Mouse (Mus musculus) adrenal gland, postnatal 25 days (tissue): ENCODE measurements around the gene Hdgfl3. TPM values are rescaled to one million over a fixed set of nuclear protein-coding genes. Genes with fewer than 3 reads are reported as not detected.

ENCODE experiments used
- DNase-seq: peaks from one replicate; pipeline ENCODE4 v3.0.0; 2021; ENCODE audit warnings: mixed read lengths
- long read RNA-seq: library from polyadenylated mRNA; stranded (forward); transcript quantifications from one replicate; pipeline ENCODE4 v2.0.0, GENCODE M21; 2021
- total RNA-seq: library from RNA; stranded (reverse); gene quantifications from 2 replicates; pipeline ENCODE4 v1.2.3, GENCODE M21; 2021

The Hdgfl3 gene
- total RNA-seq = 12.4 and 14.2 TPM in 2 replicates
- long read RNA-seq, full-length matches to known transcripts = 5 of 7 reads
- long read RNA-seq, partial matches to known transcripts = 0 of 7 reads
- long read RNA-seq, other reads (novel, unspliced or antisense) = 2 of 7 reads

DNA sequence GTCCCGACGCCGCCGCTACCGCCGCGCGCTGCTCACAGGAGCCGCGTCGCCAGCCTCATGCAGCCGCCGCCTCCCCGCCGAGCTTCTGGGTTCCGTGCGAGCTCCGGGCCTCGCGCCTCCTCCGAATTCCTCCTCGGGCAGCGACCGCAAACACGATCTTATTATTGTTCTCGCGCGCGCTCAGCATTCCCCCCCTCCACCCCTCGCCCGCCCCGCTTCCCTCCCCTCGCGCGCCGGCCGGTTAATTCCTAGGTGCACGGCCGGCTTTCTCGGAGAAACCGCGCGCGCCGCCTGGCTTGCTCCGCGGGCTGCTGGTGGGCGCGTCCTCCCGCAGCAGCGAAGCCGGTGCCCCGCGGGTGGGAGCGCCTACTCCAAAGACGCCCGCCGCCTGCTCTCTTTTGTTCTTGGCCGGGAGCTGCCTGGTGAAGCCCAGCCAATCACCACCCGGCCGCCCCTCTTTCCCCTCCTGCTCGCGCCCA lies at the start of gene Hdgfl3:
Hdgfl3 (minus strand) TSS at position 207 of the 479 bp plus-strand sequence.
- DNase-seq = peak; percentile 83

DNA sequence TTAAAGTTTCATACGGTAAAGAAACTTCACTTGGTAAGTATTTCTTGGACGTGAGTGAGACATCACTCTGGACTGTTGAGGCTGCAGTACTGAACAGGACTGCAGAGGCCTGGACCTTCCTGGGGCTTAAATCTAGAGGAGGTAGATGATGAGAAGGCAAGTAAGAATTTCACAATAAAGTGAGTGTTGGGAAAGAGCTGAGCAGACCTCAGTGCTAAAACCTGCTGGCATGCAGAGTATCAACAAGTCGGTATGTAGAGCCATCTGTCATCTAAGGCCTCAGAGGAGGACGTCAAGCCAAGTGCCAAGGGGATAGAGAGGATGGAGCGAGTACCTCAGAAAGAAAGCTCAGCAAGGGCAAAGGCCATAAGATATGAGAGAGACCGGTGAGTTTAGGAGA lies 49.4 kb upstream of the Hdgfl3 start:
- DNase-seq = no peak

DNA sequence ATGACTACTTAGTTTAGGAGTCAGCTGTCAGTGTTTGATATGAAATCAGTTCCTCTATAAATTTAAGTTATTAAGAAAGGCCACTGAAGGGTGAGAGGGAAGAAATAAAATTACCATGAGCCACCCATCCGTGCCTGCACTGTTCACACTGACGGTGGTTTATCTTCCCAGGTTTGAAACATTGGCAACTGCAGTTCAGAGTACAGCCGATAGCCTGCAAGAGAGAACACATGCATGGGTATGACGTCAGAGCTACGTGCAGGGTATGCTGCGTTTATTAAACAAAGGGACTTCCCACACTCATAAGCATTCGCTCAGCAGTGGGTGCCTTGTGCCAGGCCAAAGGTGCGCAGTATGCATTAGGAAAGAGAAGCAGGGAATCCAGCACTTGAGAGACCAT lies 44.0 kb upstream of the Hdgfl3 start:
- no peak for DNase-seq

DNA sequence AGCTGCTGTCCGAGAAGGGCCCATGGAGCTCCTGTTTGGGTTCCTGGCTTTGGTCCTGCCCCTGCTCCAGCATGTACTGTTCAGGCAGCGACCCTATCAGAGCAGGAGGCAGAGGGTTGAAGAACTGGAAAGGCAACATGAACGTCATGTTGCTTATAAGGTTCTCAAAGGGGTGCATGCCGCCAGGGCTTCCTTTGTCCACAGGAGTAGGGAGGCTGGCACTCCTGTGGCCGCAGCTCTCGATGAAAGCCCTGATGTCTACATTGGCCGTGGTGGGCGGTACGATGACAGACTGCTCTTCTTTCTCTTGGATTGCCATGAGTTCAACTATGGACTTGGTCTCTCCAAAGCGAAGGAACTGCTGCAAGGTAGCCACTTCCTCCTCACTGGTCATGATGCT lies 40.3 kb upstream of the Hdgfl3 start:
- no peak for DNase-seq

DNA sequence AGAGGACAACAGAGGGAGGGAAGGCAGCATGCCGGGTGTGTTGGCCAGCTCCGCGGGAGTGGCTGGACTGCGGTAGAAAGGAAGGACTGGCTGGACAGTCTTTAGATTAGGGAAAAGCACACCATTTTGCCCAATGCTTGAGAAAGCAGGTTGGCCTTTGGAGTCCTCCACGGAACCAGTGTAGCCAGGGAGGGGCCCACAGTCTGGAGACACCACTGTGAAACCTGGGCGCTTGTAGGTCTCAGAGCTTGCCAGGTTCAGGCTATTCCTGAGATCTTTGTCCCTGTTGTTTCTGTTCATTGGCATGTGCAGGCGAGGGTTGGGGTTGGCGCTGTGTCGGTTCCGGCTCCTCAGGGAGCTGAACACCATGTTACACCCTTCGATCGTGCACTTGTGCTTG lies 39.7 kb upstream of the Hdgfl3 start:
- DNase-seq = no peak

DNA sequence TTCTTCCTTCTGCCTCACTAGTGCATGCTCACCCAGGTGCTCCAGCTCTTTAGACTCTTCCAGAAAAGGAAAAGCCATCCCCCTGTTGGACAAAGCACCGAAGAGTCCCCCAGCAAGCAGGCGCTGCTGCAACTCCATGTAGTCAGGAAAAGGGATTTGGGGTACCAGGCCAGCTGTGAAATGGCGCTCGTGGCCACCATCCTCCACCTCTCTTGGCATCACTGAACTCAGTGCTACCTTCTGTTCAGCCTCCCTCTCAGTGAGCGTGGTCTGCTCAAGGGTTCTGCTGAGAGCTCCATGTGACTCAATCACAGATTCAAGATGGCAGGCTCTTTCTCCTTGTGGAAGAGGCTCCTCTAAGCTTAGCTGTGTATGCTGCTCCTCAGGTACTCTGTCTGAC lies 39.1 kb upstream of the Hdgfl3 start:
- DNase-seq = no peak

DNA sequence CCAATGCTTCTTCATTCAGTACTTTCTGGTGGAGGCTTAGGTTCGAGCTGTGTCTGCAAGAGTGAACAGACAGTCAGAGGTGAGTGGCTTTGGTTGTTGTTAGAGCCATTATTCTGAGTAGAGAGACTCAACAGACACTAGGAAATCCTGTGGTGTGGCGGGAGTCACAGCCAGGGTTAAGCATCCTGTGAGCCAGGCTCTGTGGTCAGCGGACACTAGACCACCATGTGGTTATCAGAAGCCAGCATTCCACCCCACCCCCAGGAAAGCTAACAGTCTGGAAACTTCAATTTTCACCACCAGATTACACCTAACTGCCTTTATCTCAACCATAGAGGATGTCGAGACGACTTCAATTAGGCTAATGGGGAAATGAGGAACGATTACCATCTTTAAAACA lies 34.7 kb upstream of the Hdgfl3 start:
- no peak for DNase-seq

DNA sequence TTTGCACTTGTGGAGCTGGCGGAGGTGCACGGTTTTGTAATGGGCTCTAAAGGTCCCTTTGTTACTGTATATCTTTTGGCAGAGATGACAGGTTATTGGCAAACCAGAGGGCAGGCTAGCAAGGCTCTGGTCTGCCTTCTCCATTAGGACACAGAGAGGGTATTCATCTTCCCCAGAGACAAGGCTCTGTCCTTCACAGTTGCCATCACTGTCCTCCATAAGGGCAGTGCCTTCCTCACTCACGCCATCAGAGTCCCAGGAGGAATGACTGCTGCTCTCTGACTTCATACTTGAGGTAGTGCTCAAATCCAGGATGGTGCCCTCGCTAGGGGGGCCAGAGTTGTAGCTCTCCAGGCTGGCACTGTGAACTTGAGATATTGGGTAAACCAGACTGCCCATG lies 34.2 kb upstream of the Hdgfl3 start:
- DNase-seq = no peak

DNA sequence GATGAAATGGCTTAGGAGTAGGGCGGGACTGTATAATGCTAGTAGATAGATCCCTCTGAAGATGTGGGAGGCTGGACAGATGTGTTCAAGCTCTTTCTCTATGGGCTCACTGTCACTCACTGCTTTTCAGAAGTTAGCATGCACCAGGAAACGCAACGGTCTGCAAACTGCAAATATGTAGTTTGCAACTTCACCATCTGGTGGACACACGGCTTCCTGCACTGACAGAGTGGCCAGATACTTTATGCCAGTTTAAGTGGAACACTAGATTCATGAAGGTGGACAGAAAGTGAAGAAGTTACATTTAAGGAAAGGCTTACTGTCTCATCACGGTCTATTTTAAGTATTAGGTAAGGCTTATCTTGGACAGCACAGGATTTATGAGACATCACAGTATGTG lies 31.9 kb upstream of the Hdgfl3 start:
- DNase-seq = no peak

DNA sequence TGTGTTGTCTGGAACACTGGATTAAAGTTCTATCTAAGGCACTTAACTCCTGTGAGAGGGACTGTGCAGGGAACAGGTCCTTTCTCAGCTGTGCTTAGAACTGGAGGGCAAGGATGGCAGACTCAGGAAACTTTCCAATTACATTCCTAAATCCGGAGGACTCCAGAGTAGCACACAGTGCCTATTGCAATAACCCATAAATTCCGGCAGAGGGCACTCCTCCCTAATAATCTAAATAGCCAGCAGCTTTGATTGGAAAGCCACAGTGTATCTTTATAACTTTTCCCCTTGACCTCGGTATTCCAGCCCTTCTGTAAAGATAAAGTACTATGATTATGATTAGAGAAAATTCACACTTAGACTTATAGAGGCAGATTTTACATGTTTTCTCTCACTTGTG lies 25.4 kb upstream of the Hdgfl3 start:
- no peak for DNase-seq

DNA sequence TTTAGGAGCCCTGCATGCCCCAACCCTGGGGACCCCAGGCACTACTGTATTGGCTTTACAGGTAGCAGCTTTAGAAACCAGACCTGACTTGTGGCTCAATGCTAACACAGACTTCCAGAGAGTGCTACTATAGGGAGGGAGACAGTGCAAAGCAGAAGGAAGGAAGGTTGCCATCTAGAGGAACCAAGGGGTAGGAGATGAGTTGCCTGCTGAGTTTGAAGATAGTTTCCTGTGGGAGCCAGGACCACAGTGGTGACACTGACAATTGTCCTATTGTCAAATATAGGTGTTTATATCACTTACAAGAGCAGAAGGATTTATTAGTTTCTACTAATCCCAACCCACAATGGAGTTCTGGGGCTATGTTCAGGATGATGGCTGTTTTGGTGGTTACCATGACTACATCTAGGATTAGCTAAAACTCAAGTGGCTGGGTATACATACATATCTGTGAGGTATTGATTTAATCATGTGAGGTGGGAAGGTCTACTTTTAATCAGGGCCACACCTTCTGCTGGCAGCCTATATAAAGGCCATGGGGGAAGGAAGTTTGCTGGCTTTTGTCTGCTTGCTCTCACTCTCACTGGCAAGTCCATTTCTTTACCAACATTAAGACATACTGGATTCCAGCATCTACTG lies 20.1 kb upstream of the Hdgfl3 start:
- no peak for DNase-seq

DNA sequence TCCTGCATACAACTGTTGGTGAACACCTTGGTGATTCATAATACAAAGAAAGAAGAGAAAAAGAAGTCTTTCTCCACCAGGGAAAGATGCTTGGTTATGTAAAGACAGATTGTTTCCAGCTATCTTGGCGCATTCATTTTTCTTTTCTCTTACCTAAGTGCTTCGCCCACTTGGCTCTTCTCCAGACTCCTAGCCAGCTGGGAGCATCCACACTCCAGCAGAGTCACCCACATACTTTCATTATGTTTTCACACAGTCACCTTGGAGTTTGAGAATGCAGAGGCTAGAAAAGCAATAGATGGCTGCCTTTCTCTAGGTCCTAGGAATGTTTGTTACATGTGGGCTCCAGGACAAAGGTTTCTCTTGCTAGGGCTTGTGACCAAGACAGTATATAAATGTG lies 16.2 kb upstream of the Hdgfl3 start:
- no peak for DNase-seq

DNA sequence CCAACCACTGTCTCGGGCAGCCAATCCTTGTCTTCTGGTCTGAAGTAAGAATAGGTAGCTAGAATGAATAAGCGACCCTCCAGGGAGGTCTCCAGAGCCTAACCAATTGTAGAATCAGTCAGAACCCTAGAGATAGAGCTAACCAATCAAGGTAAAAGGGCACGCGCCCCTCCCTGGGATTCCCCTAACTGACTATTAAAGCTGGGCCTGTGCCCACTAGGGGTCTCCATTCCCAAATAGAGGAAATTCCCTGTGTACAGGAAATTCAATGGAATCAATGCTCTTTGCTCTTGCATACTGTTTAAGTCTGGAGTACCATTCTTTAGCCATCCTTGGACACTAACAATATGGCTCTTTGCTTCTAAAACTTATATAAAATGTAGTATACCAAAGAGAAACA lies 11.1 kb upstream of the Hdgfl3 start:
- DNase-seq = no peak

DNA sequence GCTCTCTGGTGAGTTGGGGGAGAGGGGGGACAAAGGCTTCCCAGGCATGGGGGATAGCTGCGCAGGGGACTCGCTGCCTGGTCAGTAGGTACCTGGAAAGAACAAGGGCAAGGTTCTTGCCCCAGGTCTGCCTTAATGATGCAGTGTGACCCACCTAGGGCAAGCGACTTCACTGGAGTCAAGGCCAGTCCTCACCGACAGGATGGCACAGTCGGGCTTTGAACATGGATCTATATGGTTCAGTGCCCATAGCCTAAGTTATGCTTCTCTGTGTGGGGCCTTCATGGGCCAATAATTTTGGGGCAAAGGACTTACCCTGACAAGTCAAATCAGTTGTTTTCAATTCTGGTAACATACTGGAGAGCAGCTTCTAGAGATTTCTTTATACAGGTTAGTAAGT lies 533 bp upstream of the Hdgfl3 start:
- no peak for DNase-seq

DNA sequence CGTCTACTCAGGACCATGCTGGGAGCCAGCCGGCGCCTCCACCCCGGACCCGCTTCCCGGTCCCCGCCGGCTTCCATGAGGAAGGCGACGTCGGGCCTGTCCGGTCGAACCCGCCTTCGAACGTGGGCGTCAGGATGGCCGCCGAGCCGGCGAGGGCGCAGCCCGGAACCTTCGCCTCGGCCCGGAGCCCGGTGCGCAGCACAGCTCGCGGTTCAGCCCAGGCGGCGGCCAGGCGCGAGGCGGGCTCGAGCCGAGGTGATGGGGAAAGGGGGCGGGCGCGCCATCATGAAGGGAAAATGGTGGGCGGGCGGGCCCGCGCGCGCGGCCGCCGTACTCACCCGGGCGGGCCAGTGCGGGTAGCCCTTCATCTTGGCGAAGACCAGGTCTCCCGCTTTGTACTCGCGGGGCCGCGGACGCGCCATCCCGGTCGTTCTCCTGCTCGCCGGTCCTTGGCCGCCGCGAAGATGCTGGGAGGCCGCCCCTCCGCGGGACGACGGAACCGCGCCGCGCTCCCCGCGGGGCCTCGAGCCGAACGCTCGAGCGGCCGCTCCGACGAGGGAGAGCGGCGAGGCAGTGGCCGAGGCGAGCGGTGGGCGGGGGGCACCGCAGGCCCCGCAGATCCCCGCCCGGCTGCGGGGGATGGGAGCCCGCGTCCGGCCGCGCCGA lies 539 bp downstream of the Hdgfl3 start:
- peak; percentile 74 for DNase-seq

DNA sequence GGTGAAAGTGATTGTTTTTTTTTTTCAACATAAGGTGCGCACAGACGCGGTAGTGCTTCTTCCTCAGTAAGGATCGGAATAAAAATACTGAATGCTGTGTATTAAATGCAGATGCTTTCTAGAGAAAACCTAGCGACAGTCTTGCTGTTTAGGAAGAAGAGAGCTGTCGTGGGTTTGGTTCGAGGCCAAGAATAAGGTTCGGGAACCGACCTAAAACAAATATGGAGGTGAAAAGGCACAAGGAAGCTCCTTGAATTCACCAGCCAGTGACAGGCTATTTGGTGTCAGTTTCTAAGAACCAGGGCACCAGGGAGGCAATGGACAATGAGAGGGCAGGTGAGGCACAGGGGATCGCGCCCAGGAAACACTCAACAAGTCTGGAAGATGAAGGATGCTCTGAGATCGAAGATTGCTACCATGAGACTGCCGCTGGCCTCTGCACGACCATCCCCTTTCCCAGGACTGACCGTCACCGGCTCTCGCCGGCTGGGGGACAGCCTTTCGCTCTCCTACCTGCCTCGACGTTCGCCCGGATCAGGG lies 1.1 kb downstream of the Hdgfl3 start:
- no peak for DNase-seq

DNA sequence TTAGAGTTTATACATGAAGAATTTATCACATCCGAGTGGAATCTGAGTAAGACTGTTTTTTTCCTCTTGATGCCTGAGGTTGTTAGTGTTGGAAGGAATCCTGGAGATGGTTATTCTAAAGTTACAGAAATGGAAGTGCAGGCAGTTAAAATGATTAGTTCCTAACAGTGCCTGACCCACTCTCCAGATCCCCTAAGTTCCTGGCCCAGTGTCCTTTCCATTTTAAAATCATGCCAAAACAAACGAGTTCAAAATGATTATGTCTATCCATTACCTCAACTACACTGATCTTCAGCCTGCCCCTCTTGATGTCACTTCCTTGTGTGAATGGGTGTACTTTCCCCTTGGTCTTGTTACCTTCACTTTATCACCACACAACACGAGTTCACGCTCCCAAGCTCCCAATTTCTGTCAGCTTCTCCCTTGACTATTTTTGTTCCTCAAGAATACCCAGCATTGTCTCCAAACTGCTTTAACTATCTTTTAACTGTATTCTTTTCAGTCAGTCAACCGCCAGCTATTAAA lies 1.7 kb downstream of the Hdgfl3 start:
- DNase-seq = no peak

DNA sequence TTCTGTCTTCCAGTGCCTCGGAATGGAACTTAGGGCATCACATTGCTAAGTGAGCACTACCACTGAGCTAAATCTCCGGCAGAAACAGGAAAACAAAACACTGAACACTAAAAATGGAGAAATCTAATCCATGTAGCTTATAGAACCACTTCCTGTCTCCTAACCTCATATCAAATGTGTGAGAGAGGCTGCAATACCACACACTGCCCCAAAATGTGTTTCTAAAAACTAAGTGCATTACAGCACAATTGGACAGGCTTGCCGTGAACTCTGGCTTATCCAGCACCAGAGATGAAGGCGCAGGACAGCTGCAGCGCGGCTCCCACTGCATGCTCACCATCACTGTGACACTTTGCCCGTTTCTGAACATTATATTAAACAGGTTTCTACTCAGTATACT lies 5.3 kb downstream of the Hdgfl3 start:
- no peak for DNase-seq

DNA sequence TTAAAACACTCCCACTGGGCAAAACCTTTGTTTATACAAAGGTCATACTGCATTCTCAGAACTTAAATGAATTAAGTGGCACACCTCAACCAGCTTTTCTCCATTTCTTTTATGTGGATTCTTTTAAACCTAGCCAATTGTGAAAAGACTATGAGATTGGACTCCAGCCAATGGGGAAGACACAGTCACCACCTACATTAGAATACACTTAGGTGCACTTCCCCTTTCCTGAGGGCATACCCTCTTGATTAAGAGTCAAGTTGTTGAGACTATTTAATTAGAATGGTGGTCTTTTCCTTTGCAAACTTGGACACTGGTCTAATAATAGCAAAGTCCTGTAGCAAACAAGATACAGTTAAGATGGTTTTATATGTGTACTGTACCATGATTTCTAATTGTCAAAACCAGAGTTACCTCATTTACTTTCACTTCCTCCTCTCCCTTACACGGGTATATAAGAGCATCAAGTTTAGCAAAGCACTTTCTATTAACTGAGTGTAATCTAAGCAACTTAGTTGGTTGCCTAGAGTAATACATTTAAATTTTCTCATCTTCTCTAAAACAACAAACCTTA lies 12.8 kb downstream of the Hdgfl3 start:
- no peak for DNase-seq

DNA sequence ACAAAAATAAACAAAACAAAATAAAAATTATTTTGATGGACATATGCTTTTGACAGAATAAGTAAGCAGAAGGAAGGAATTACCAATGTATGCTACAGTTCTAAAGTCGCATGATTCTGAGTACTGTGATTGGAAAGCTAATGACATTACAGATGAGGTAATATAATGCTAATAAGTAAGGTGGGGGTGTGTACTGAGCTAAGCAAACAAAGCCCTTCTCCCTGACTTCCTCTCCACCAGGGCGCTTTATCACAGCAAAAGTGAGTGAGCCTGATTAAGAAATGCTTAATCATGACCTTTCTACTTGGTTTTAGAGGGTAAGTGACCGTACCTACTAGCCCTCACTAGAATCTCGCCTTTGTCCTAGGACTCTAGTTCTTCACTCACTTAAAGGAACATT lies 14.0 kb downstream of the Hdgfl3 start:
- DNase-seq = no peak

DNA sequence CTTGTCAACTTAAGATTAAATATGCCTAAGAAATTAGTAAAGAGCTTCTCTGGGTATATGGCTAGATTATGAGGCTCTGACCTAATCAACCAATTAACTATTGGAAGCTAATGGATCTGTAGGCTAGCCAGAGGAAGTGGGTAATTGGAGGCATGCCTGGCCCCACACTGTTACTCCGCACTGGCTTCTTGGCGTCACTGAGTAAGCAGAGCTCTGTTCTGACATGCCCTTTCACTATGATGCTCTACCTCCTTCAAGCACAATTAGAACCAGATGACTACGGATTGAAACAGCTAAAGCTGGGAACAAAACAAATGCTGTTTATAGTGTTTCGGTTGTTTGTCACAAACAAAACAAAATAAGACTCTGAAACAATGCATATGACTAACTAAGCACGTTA lies 16.0 kb downstream of the Hdgfl3 start:
- DNase-seq = no peak

DNA sequence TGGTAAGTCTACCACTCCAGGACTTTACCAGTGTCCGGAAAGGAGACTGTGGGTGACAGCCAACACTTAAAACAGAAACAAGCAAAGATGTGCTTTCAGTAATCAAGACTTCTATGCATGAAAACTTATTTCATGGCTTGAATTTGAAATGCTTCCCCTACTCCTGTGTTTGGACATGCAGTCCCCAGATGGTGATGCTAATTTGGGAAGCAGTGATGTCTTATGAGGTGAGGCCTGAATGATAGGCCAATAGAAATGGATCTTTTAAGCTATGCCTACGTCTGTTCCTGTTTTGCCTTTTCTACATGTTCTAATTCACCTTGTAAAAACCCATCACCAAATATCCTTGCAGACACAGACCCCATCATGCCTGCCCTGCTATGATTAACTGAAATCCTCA lies 29.3 kb downstream of the Hdgfl3 start:
- DNase-seq = no peak

DNA sequence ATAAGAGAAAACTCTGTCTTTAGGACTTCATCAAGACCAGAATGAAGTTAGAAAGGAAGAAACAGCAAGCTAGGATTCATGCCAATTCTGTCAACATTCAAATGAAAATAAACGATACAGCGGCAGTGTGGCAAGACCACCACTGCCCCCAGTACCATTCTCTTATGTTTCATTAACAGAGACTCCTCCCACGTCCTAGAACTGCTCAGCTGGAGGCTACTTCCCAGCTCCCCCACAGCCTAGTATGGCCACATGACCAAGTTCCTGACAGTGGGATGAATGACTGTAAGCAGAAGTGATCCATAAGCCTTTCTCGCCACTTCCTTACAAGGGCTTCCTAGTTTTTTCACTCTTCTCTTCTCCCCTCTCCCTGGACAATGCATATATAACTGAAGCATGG lies 30.2 kb downstream of the Hdgfl3 start:
- no peak for DNase-seq
